Mouse (Mus musculus) limb, embryonic 10.5 days (tissue): Measurements from ENCODE around the gene Fh1. TPM values are rescaled to one million over a fixed set of nuclear protein-coding genes. Genes with fewer than 3 reads are reported as not detected.

Experiments used
- DNase-seq: peaks from one replicate; pipeline ENCODE4 v3.0.0-alpha.2; 2017; ENCODE audit warnings: low spot score
- H3K27ac ChIP-seq: fragments of 300-500 bp; sonication (generic); 2 replicates; pipeline ENCODE4 v1.5.1; 2016; ENCODE audit warnings: mild to moderate bottlenecking
- H3K27me3 ChIP-seq: fragments of 300-500 bp; sonication (generic); 2 replicates; pipeline ENCODE4 v1.6.1; 2016; ENCODE audit warnings: low read depth, mild to moderate bottlenecking; ENCODE audit not compliant: poor library complexity, severe bottlenecking
- H3K36me3 ChIP-seq: fragments of 300-500 bp; sonication (generic); 2 replicates; pipeline ENCODE4 v1.6.1; 2016; ENCODE audit warnings: mild to moderate bottlenecking, moderate library complexity
- H3K4me1 ChIP-seq: fragments of 300-500 bp; sonication (generic); 2 replicates; pipeline ENCODE4 v1.6.1; 2016
- H3K4me3 ChIP-seq: fragments of 300-500 bp; sonication (generic); 2 replicates; pipeline ENCODE4 v1.5.1; 2016; ENCODE audit warnings: mild to moderate bottlenecking, moderate library complexity
- H3K9me3 ChIP-seq: fragments of 300-500 bp; sonication (generic); replicated peaks from 2 replicates; pipeline ENCODE4 v1.6.1; 2016; ENCODE audit warnings: mild to moderate bottlenecking
- WGBS: fragments of 180-500 bp; shearing (Covaris S2); methylation state at CpG from one replicate; pipeline ENCODE4 v1.1.7; 2016; 5-methylcytosine and 5-hydroxymethylcytosine counted together
- polyA plus RNA-seq: library from polyadenylated mRNA; unstranded; fragments of >200 nt; fragmentation: Nextera tagmentation; extraction: Ambion mirVana; gene quantifications from 2 replicates; pipeline ENCODE4 v1.2.1, GENCODE M21; 2016

Fh1 gene
- polyA plus RNA-seq, 1 experiment from 2014 or later = 117 TPM

DNA sequence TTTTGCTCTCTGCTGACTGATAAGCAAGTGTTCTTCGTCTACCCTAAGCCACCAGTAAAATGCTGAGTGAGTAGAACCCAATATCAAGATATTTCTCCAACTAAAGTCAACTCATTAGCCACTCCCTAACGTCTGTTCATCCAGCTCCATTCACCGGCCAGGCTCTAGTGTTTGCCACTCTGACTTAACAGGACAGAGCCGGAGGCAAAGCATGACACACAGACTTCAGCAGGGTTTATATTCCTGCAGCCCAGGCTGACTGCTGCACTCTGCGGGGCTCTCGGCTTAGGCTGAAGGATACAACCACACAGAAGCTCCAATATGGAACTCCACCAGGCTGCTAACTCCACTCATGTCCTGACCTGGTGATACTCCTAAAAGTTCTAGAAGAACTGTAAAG lies 18.1 kb downstream of the Fh1 start:
- Histone ChIP-seq H3K27ac (no peak overlapping the region), H3K4me3 (no peak overlapping the region), H3K4me1 (no peaks in the 10 kb centered on the region), H3K27me3 (no peaks in the 10 kb centered on the region), H3K9me3 (no peaks in the 10 kb centered on the region), H3K36me3 (peaks cover 99% of the 10 kb centered on the region)
- WGBS = 94% methylated on average over 6 of the region's 6 CpGs
- DNase-seq = no peak

DNA sequence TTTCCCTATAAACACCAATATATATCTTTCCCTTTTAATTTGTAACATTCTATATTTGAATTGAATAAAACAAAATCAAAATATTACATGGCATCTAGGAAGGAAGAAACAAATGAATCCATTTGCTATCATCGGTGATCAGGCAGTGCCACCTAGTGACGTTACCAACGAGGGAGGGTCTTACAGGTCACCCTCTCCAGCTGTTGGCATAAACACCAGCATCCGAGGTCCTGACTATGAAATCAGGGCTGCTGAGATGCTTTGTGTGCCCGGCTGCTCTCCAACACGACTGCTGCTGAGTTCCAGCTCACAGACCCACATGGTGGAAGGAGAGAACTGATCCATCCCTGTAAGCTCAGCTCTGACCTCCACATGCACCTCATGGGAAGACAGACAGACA lies 22.0 kb downstream of the Fh1 start:
- Histone ChIP-seq H3K4me1 (no peaks in the 10 kb centered on the region), H3K4me3 (no peak overlapping the region), H3K27ac (no peak overlapping the region), H3K36me3 (peaks cover 83% of the 10 kb centered on the region), H3K27me3 (no peaks in the 10 kb centered on the region), H3K9me3 (no peaks in the 10 kb centered on the region)
- no peak for DNase-seq
- WGBS = 82% methylated on average over 6 of the region's 6 CpGs

DNA sequence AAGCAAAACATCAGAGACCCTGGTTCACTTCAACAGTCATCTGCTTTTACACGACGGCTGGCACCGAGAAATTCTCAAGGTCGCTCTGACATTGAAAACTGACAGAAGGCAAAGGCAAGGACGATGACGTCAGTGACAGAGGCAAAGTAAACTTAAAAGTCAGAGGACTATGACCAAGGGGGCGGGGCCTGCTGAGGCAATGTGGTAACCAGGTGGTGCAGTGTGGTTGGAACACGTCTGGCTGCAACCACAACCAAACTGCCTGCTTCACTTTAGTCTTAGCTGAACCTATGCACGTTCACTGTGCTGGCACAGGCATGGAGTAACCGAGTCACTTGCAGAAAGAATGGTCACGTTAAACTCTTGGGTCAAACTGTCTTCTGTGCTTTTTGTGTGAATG lies 23.2 kb downstream of the Fh1 start:
- no peaks in the 10 kb centered on the region for H3K9me3 ChIP-seq
- DNase-seq = no peak
- H3K4me3 ChIP-seq = no peak overlapping the region
- peaks cover 71% of the 10 kb centered on the region for H3K36me3 ChIP-seq
- H3K27ac ChIP-seq = no peak overlapping the region
- no peaks in the 10 kb centered on the region for H3K27me3 ChIP-seq
- no peaks in the 10 kb centered on the region for H3K4me1 ChIP-seq
- WGBS = 89% methylated on average over 11 of the region's 11 CpGs

DNA sequence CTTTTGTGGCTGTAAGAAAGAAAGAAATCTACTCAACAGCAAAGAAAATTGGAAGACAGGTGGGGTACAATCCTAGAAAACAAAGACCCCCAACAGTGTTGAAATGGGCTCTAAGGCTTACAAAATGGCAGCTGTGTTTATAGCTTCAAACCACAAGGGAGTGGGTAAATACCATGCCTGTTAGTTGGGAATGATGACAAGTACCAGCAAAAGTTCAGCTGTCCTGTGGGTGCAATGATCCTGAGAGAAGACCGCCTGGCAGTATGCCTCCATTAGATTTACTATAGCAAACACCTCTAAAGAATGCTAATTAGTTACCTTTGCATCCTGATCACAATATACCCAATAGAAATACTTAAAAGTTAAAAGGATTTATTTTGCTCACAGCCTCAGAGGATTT lies 32.6 kb downstream of the Fh1 start:
- no peaks in the 10 kb centered on the region for H3K27me3 ChIP-seq
- no peaks in the 10 kb centered on the region for H3K4me1 ChIP-seq
- H3K4me3 ChIP-seq = no peak overlapping the region
- 94% methylated on average over 1 of the region's 1 CpGs for WGBS
- H3K36me3 ChIP-seq = no peaks in the 10 kb centered on the region
- no peaks in the 10 kb centered on the region for H3K9me3 ChIP-seq
- DNase-seq = no peak
- no peak overlapping the region for H3K27ac ChIP-seq

DNA sequence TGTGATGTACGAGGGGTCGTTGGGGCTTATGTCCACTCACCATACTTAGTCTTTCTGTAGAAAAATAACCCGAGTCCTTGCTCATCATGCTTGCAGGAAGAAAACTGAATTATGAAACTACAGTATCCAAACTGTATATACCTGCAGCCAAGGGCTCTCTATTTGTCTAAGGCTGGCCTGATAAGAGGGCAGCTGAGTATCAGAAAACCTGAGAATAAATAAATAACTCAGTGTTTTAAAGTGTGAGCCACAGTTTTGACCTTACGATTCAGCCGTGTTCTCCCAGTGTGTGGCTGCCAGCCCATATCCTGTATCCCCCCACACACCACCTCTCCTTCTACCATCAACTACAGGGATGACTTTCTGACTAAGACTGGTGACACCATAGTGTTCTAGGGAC lies 38.8 kb downstream of the Fh1 start:
- no peaks in the 10 kb centered on the region for H3K36me3 ChIP-seq
- no peak overlapping the region for H3K27ac ChIP-seq
- 90% methylated on average over 5 of the region's 5 CpGs for WGBS
- no peaks in the 10 kb centered on the region for H3K9me3 ChIP-seq
- no peak for DNase-seq
- no peaks in the 10 kb centered on the region for H3K4me1 ChIP-seq
- H3K27me3 ChIP-seq = no peaks in the 10 kb centered on the region
- no peak overlapping the region for H3K4me3 ChIP-seq

DNA sequence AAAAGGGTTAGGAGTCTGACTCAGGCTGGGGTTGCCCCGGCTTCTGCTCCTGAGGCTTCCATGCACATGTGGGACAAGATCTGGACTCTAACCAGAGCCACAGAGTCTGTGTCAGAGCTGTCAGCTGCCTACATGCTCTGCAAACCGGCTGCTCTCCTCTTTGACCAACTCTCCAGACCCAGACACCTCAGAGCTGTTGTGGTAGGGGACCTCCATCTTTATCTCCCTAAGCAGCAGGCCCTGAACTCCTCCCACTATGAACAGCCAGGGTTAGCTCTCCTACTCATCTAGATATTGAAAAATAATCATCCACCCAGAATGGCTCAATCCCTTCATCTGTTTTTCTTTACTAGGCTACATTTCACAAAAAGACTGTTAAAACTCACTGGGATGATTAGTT lies 40.2 kb downstream of the Fh1 start:
- no peak for DNase-seq
- Histone ChIP-seq H3K36me3 (no peaks in the 10 kb centered on the region), H3K9me3 (no peaks in the 10 kb centered on the region), H3K4me1 (no peaks in the 10 kb centered on the region), H3K27ac (no peak overlapping the region), H3K4me3 (no peak overlapping the region), H3K27me3 (no peaks in the 10 kb centered on the region)
- WGBS = 83% methylated on average over 2 of the region's 2 CpGs

DNA sequence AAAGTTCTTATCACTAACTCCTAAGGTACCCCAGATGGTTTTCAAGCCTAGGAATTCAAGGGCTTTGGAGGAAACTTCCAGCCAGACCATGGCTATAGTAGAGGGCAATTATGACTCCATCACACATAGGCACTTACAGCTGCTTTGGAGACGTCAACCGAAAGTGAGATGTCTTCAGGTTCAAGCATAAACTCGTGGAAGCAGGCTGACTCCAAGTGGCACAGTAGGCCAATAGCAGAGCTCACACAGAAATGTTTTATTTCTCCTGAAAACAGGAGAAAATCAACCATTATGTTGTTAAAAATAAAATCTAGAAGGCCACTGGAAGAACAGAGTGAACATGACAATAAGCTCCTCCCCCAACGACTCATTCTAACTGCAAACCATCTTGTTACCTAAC lies 42.6 kb downstream of the Fh1 start:
- Histone ChIP-seq H3K4me1 (no peaks in the 10 kb centered on the region), H3K27ac (no peak overlapping the region), H3K9me3 (no peaks in the 10 kb centered on the region), H3K4me3 (no peak overlapping the region), H3K36me3 (no peaks in the 10 kb centered on the region), H3K27me3 (no peaks in the 10 kb centered on the region)
- no peak for DNase-seq
- 87% methylated on average over 4 of the region's 4 CpGs for WGBS

DNA sequence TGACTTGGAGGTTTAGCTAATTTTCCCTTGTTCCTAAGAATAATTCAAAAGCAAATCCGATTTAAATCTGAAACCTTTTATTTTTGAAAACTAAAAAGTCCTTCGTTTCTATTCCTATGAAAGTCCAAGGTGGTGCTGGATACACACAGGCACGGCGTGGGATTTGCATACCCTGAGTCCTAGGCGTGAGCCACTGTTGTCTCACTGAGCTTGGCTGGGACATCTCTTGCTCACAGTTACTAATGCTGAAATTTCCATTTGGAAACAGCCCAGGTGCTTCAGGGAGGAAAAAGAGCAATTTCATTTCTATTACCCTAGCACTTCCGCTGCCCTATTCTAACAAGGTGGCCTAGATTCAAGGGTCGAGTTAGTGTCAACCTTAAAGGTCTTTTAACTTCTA lies 45.1 kb downstream of the Fh1 start:
- Histone ChIP-seq H3K9me3 (no peaks in the 10 kb centered on the region), H3K27ac (no peak overlapping the region), H3K27me3 (no peaks in the 10 kb centered on the region), H3K36me3 (no peaks in the 10 kb centered on the region), H3K4me3 (no peak overlapping the region), H3K4me1 (no peaks in the 10 kb centered on the region)
- no peak for DNase-seq
- 90% methylated on average over 7 of the region's 7 CpGs for WGBS

DNA sequence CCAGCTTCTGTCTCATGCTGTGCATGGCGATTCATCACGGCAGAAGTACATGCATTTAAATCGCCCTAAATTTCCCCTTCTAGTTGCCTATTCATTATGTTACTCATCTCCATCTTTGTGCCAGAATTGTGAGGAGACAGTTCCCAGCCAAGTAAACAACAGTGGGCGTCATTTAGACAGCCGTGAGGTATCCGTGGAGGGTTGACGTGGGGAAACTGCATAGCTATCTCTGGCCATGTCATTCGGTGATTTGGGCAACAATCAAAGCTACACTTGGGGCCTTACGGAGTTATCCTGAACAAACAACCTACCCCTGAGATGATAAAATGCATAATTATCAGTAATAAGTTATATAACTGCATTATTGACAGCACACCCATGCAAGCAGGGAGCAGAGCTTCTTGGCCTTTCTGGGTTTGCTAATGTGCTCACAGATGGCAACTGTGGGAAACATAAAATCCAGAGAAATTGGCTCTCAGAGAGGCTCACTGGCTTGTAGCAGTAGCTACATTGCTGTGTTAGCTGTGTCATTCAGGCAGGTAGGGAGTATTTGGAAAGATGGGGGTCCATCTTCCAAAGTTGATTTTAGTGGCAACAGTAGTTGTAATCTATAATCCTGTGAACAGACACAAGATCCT lies 45.7 kb downstream of the Fh1 start:
- Histone ChIP-seq H3K27ac (no peak overlapping the region), H3K9me3 (no peaks in the 10 kb centered on the region), H3K27me3 (no peaks in the 10 kb centered on the region), H3K4me1 (no peaks in the 10 kb centered on the region), H3K36me3 (no peaks in the 10 kb centered on the region), H3K4me3 (no peak overlapping the region)
- DNase-seq = no peak
- 89% methylated on average over 9 of the region's 9 CpGs for WGBS

DNA sequence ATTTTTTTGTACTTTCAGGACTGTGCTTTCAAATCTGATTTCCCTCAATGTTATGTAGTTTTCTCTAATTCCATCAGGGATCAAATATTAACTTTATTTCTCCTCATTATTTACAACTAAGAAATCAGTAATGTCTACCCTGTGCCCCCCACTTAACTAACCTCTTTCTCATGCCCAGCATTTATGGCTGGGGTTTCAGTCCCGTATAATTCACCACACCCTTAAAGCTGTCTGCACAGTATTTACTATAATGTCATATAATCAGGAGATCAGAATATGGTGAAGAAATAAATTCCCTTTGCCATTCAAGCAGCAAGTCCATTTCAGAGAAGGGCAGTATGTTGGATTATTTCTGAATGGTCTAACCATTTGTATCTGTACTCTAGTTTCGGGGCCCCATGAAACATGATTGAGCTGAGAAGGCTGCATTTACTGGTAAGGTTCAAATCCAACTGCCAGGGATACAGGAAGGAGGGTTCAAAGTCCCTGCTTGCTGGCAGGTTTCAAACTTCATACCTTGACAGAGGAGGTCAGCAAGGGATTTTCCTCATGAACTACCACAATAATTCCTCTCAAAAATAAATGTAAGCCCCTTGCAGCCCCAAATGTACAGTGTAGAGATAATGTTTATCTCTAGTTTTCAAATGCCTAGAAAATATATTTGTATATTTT lies 46.9 kb downstream of the Fh1 start:
- H3K36me3 ChIP-seq = no peaks in the 10 kb centered on the region
- H3K9me3 ChIP-seq = no peaks in the 10 kb centered on the region
- no peaks in the 10 kb centered on the region for H3K27me3 ChIP-seq
- 92% methylated on average over 2 of the region's 2 CpGs for WGBS
- DNase-seq = no peak
- no peak overlapping the region for H3K27ac ChIP-seq
- no peak overlapping the region for H3K4me3 ChIP-seq
- H3K4me1 ChIP-seq = no peaks in the 10 kb centered on the region

DNA sequence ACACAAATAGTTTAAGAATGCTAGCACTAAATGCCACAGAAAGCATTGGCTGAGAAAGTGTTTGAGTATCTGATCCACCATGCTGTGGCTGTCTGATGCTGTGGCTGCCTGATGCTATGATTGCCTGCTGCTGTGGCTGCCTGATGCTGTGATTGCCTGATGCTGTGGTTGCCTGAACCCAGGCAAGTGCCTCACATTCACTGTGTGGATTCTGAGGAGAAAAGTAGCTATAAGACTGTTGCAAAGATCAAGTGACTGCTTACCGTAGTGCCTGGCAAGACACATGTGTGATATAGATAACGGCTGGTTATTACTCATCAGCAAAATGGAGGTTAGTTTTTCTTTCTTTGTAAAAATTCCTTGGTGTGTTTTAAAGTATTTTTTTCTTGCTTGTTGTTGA lies 51.3 kb downstream of the Fh1 start:
- no peak overlapping the region for H3K27ac ChIP-seq
- no peaks in the 10 kb centered on the region for H3K27me3 ChIP-seq
- H3K9me3 ChIP-seq = no peaks in the 10 kb centered on the region
- H3K4me1 ChIP-seq = no peaks in the 10 kb centered on the region
- no peaks in the 10 kb centered on the region for H3K36me3 ChIP-seq
- WGBS = 91% methylated on average over 2 of the region's 2 CpGs
- H3K4me3 ChIP-seq = no peak overlapping the region
- DNase-seq = no peak

DNA sequence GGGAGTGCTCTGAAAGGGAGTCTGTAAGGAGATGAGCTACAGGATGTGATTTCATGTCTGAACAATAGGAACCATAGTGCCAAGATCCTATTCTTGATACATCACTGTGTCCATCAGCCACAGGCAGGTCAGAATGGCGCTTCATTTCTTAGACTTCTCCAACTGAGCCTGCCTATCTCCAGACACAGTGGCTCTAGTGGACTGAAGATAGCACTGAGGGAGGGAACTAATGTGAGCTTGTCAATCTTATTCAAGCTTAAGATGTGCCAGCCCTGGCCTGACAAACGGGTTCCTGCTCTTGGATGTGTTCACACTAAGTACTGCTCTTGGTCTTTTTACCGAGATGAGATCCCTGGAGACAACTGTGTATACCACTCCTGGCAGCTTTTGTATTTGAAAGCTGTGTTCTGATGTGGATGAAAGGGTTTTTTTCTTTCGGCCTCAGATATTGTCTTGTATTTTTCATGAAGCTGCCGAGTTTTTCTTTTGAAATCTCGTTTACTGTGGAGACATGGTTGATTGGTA lies 59.8 kb downstream of the Fh1 start:
- Histone ChIP-seq H3K27ac (no peak overlapping the region), H3K27me3 (no peaks in the 10 kb centered on the region), H3K36me3 (no peaks in the 10 kb centered on the region), H3K4me3 (no peak overlapping the region), H3K9me3 (no peaks in the 10 kb centered on the region), H3K4me1 (0 out of 2 replicates have a peak, but pooled peaks cover 5% of the 10 kb centered on the region)
- 85% methylated on average over 6 of the region's 6 CpGs for WGBS
- DNase-seq = no peak

DNA sequence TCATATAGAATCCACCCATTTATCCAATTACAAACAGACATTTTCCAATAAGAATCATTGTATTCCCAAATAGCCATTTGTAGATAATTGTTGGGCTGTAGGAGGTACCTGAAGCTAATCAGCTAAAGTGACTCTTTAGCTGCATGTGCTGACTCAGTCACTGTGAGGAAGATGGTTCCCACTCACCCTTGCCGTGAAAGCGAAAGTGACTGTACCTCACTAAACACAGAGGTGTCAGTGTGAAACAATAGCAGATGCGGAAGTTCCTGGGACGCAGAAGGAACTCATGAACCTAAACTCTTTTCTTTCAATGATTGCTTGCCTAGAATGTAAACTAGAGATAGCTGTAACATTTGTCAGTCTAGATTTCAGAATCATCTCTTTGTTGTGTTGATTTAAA lies 61.1 kb downstream of the Fh1 start:
- DNase-seq = no peak
- 86% methylated on average over 4 of the region's 4 CpGs for WGBS
- Histone ChIP-seq H3K4me1 (0 out of 2 replicates have a peak, but pooled peaks cover 5% of the 10 kb centered on the region), H3K27ac (no peak overlapping the region), H3K36me3 (no peaks in the 10 kb centered on the region), H3K9me3 (no peaks in the 10 kb centered on the region), H3K4me3 (no peak overlapping the region), H3K27me3 (no peaks in the 10 kb centered on the region)
